Mouse (Mus musculus) neural tube, embryonic 14.5 days (tissue): ENCODE measurements around the gene Gm7849. TPM values are rescaled to one million over a fixed set of nuclear protein-coding genes. Genes with fewer than 3 reads are reported as not detected.
"Not testable (repeated sequence)": the region's sequence is repeated elsewhere in the genome, so short reads cannot be mapped to it uniquely, and the experiment has no call there.

Experiments used
- ATAC-seq: fragments of 200-750 bp; cut with Nextera tagmentation; 2 replicates; pipeline ENCODE4 v1.8.0; 2017; ENCODE audit warnings: low read depth, mild to moderate bottlenecking, moderate TSS enrichment, moderate library complexity
- H3K27ac ChIP-seq: fragments of 300-500 bp; sonication (generic); 2 replicates; pipeline ENCODE4 v1.5.1; 2014; ENCODE audit warnings: low read depth, mild to moderate bottlenecking, control low read depth, low read length, moderate library complexity, mixed read lengths
- H3K27me3 ChIP-seq: fragments of 300-500 bp; sonication (generic); 2 replicates; pipeline ENCODE4 v1.6.1; 2014; ENCODE audit warnings: low read length; ENCODE audit not compliant: control insufficient read depth, insufficient read depth
- H3K36me3 ChIP-seq: fragments of 300-500 bp; sonication (generic); 2 replicates; pipeline ENCODE4 v1.6.1; 2014; ENCODE audit warnings: low read length, mixed read lengths; ENCODE audit not compliant: control insufficient read depth, insufficient read depth
- H3K4me1 ChIP-seq: fragments of 300-500 bp; sonication (generic); 2 replicates; pipeline ENCODE4 v1.6.1; 2014; ENCODE audit warnings: low read length; ENCODE audit not compliant: control insufficient read depth, insufficient read depth
- H3K4me2 ChIP-seq: fragments of 300-500 bp; sonication (generic); 2 replicates; pipeline ENCODE4 v1.6.1; 2014; ENCODE audit warnings: mild to moderate bottlenecking, low read depth, low read length, control low read depth
- H3K4me3 ChIP-seq: fragments of 300-500 bp; sonication (generic); 2 replicates; pipeline ENCODE4 v1.5.1; 2014; ENCODE audit warnings: low read depth, low read length, control low read depth, mixed read lengths
- H3K9ac ChIP-seq: fragments of 300-500 bp; sonication (generic); replicated peaks from 2 replicates; pipeline ENCODE4 v1.6.1; 2014; ENCODE audit warnings: low read depth, mild to moderate bottlenecking, control low read depth, low read length, mixed read lengths
- H3K9me3 ChIP-seq: fragments of 300-500 bp; sonication (generic); 2 replicates; pipeline ENCODE4 v1.6.1; 2016; ENCODE audit warnings: low read length; ENCODE audit not compliant: control insufficient read depth
- WGBS: fragments of 180-500 bp; shearing (Covaris S2); extraction: QIAGEN DNeasy Blood & Tissue Kit; methylation state at CpG from one replicate; pipeline ENCODE4 v1.1.7; 2014; 5-methylcytosine and 5-hydroxymethylcytosine counted together
- polyA plus RNA-seq: library from polyadenylated mRNA; unstranded; fragments of >200 nt; fragmentation: Nextera tagmentation; extraction: Ambion mirVana; gene quantifications from 2 replicates; pipeline ENCODE4 v1.2.1, GENCODE M21; 2014

Gene Gm7849
- not detected in 2 replicates for polyA plus RNA-seq

DNA sequence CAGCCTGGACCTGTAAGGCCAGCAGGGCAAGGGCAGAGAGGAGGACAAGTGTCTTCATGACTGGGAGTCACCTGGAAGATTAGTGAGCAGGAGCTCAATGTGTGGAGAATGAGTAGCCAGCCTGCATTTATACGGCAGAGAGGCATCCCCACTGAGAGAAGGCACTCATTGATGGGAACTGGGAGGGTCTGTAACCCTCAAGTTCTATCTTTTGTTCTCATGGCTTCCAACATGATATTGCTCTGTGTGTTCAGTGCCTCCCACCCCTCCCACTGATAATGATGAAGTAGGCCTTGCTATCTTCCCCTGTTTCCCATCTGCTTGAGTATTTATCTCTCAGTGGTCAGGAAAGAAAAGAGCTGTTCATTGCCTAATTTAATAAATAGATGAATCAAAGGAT is at the start of gene Gm7849:
Gm7849 (minus strand) TSS at position 101 of the 400 bp plus-strand sequence.
- not testable (repeated sequence) for H3K27ac ChIP-seq, H3K4me2 ChIP-seq, H3K36me3 ChIP-seq, H3K27me3 ChIP-seq, H3K4me3 ChIP-seq, H3K4me1 ChIP-seq, H3K9ac ChIP-seq, ATAC-seq, H3K9me3 ChIP-seq
- WGBS: no CpG with 5 or more reads among the region's 1 CpGs

DNA sequence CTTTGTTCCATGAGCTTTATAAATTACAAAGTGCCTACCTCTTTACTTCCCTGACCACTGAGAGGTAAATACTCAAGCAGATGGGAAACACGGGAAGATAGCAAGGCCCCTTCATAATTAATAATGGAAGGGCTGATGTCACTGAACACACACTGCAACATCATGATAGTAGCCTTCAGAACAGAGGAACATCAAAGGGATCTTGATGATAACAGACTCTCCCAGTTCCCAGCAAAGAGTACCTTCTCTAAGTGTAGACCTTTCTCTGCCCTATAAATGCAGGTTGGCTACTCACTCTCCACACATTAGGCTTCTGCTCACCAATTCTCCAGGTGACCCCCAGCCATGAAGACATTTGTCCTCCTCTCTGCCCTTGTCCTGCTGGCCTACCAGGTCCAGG is 29.2 kb downstream of the Gm7849 start, which contains the start of gene Defa36:
Defa36 (plus strand) TSS at position 301 of the 400 bp plus-strand sequence.
- H3K27ac ChIP-seq, ATAC-seq, H3K9me3 ChIP-seq, H3K4me1 ChIP-seq, H3K36me3 ChIP-seq, H3K27me3 ChIP-seq, H3K4me2 ChIP-seq, H3K4me3 ChIP-seq, H3K9ac ChIP-seq: not testable (repeated sequence)
- no CpG with 5 or more reads among the region's 1 CpGs for WGBS

Other genes starting within 250 kb of the Gm7849 start
- not detected in 2 replicates for gene Gm15292, start 206.8 kb downstream of the Gm7849 start, polyA plus RNA-seq
- not detected in 2 replicates for gene Defa27, start 141.0 kb downstream of the Gm7849 start, polyA plus RNA-seq
- gene Defa29, start 129.5 kb downstream of the Gm7849 start, polyA plus RNA-seq: not detected in 2 replicates
- not detected in 2 replicates for gene Defa2, start 78.0 kb downstream of the Gm7849 start, polyA plus RNA-seq
- gene Defa33, start 64.7 kb downstream of the Gm7849 start, polyA plus RNA-seq: not detected in 2 replicates
- gene Defa36, start 29.1 kb downstream of the Gm7849 start, polyA plus RNA-seq: not detected in 2 replicates
- not detected in 2 replicates for gene Defa20, start 52.7 kb upstream of the Gm7849 start, polyA plus RNA-seq
- gene Defa32, start 72.5 kb upstream of the Gm7849 start, polyA plus RNA-seq: not detected in 2 replicates
- gene Defa37, start 108.8 kb upstream of the Gm7849 start, polyA plus RNA-seq: not detected in 2 replicates
- not detected in 2 replicates for gene Defa28, start 126.4 kb upstream of the Gm7849 start, polyA plus RNA-seq
- gene Gm7861, start 137.9 kb upstream of the Gm7849 start, polyA plus RNA-seq: not detected in 2 replicates
- not detected in 2 replicates for gene Defa26, start 161.6 kb upstream of the Gm7849 start, polyA plus RNA-seq
- gene Defa17, start 199.2 kb upstream of the Gm7849 start, polyA plus RNA-seq: not detected in 2 replicates
- not detected in 2 replicates for gene Defa34, start 209.2 kb upstream of the Gm7849 start, polyA plus RNA-seq
- gene AY761184, start 247.1 kb upstream of the Gm7849 start, polyA plus RNA-seq: not detected in 2 replicates